Mouse (Mus musculus): ENCODE data around the gene Osbpl6.

Gene Osbpl6

GRCm38 (mm10) chr2:76504122-76504839 lies 98.0 kb downstream of the Osbpl6 start:
- peak; percentile 59 for DNase-seq

GRCm38 (mm10) chr2:76504989-76505388 lies 98.7 kb downstream of the Osbpl6 start:
- DNase-seq: no peak

- DNase-seq: no peak
These were observed 105.0 kb downstream of the Osbpl6 start for GRCm38 (mm10) chr2:76511281-76511721.

GRCm38 (mm10) chr2:76512133-76512532 lies 105.8 kb downstream of the Osbpl6 start:
- DNase-seq: no peak

GRCm38 (mm10) chr2:76512888-76513287 lies 106.6 kb downstream of the Osbpl6 start:
- no peak for DNase-seq

- no peak for DNase-seq
These were observed 107.0 kb downstream of the Osbpl6 start for GRCm38 (mm10) chr2:76513296-76513695.

GRCm38 (mm10) chr2:76517471-76517870 lies 111.2 kb downstream of the Osbpl6 start:
- no peak for DNase-seq

- no peak for DNase-seq
These were observed 112.2 kb downstream of the Osbpl6 start for GRCm38 (mm10) chr2:76518407-76519063.

GRCm38 (mm10) chr2:76521585-76521984 lies 115.3 kb downstream of the Osbpl6 start:
- DNase-seq: no peak

- DNase-seq: no peak
These were observed 118.1 kb downstream of the Osbpl6 start for GRCm38 (mm10) chr2:76524451-76524850.

- DNase-seq: no peak
These were observed 119.3 kb downstream of the Osbpl6 start for GRCm38 (mm10) chr2:76525645-76526044.

GRCm38 (mm10) chr2:76532490-76533126 lies 126.3 kb downstream of the Osbpl6 start:
- no peak for DNase-seq

GRCm38 (mm10) chr2:76534932-76535331 lies 128.6 kb downstream of the Osbpl6 start:
- DNase-seq: no peak

- no peak for DNase-seq
These were observed 135.6 kb downstream of the Osbpl6 start for GRCm38 (mm10) chr2:76541900-76542299.

GRCm38 (mm10) chr2:76542921-76543320 lies 136.6 kb downstream of the Osbpl6 start:
- no peak for DNase-seq

- no peak for DNase-seq
These were observed 139.2 kb downstream of the Osbpl6 start for GRCm38 (mm10) chr2:76545539-76545938.

- no peak for DNase-seq
These were observed 141.9 kb downstream of the Osbpl6 start for GRCm38 (mm10) chr2:76548171-76548570.

- DNase-seq: no peak
These were observed 142.5 kb downstream of the Osbpl6 start for GRCm38 (mm10) chr2:76548836-76549235.

- DNase-seq: no peak
These were observed 143.0 kb downstream of the Osbpl6 start for GRCm38 (mm10) chr2:76549316-76549715.

GRCm38 (mm10) chr2:76555852-76556558 lies 149.7 kb downstream of the Osbpl6 start:
- no peak for DNase-seq

- no peak for DNase-seq
These were observed 153.8 kb downstream of the Osbpl6 start for GRCm38 (mm10) chr2:76560146-76560545.

GRCm38 (mm10) chr2:76563862-76564261 lies 157.6 kb downstream of the Osbpl6 start:
- DNase-seq: peak; percentile 82

- DNase-seq: no peak
These were observed 160.7 kb downstream of the Osbpl6 start for GRCm38 (mm10) chr2:76566933-76567551.
